Mouse (Mus musculus): ENCODE results near the gene Tbx2. TPM values are rescaled to one million over a fixed set of nuclear protein-coding genes. Genes with fewer than 3 reads are reported as not detected.

Tbx2 gene
- polyA plus RNA-seq, 1 experiment from 2014 or later = 6.5 TPM

- no peaks in the 10 kb centered on the region for H3K36me3 ChIP-seq (ENCODE audit: control insufficient read depth, insufficient read depth, low read length)
- peaks cover 51% of the 10 kb centered on the region for H3K27me3 ChIP-seq (replicated peaks; ENCODE audit: control insufficient read depth, insufficient read depth, low read length)
- peak; percentile 6; the same call in 1 of the 2 replicates for ATAC-seq (ENCODE audit: low read depth)
- peak overlapping the region; percentile 72 for H3K4me2 ChIP-seq (ENCODE audit: low read depth, low read length)
- no peaks in the 10 kb centered on the region for H3K9me3 ChIP-seq (ENCODE audit: control insufficient read depth, low read length)
- peak overlapping the region; percentile 94 for H3K27ac ChIP-seq (replicated peaks; ENCODE audit: low read depth, low read length)
- peak; percentile 76 for DNase-seq (ENCODE audit: low spot score)
- peak overlapping the region; percentile 97 for H3K9ac ChIP-seq (ENCODE audit: low read depth, low read length)
- 1% methylated on average over 37 of the region's 61 CpGs for WGBS
- peaks cover 23% of the 10 kb centered on the region for H3K4me1 ChIP-seq (ENCODE audit: control insufficient read depth, insufficient read depth, low read length)
- peak overlapping the region; percentile 70 for H3K4me3 ChIP-seq (ENCODE audit: low read depth, low read length)
Observed at GRCm38 (mm10) chr11:85829520-85830440, 2.6 kb upstream of the Tbx2 start.

DNA sequence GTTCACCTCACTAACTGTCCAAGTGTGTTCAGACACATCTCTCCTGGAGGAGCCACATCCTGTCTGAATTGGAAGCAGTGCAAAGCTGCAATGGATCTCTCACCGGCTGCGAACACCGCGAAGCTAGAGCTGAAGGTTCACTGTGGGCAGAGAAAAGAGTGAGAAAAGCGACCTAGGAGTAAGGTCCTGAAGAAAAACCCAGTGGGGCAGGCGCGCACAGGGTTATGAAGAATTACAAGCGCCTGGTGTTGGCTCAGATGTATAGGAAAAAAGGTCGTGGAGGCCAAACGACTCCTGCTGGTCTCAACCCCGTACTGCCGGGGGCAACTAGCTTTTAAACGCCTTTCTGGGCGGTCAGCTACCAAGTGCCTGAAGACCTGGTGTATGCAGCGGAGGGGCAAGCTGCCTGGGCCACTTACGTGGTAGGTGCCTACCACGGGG is 1.4 kb upstream of the Tbx2 start:
- Histone ChIP-seq H3K9ac (ENCODE audit: low read depth, low read length) (peak overlapping the region; percentile 97), H3K36me3 (ENCODE audit: control insufficient read depth, insufficient read depth, low read length) (no peaks in the 10 kb centered on the region), H3K4me1 (ENCODE audit: control insufficient read depth, insufficient read depth, low read length) (peaks cover 23% of the 10 kb centered on the region), H3K4me3 (ENCODE audit: low read depth, low read length) (peak overlapping the region; percentile 70), H3K27me3 (replicated peaks; ENCODE audit: control insufficient read depth, insufficient read depth, low read length) (peaks cover 60% of the 10 kb centered on the region), H3K9me3 (ENCODE audit: control insufficient read depth, low read length) (no peaks in the 10 kb centered on the region), H3K4me2 (ENCODE audit: low read depth, low read length) (peak overlapping the region; percentile 72), H3K27ac (replicated peaks; ENCODE audit: low read depth, low read length) (peak overlapping the region; percentile 94)
- WGBS = 5% methylated on average over 17 of the region's 17 CpGs
- DNase-seq (ENCODE audit: low spot score) (no peak), ATAC-seq (ENCODE audit: low read depth) (no peak)

DNA sequence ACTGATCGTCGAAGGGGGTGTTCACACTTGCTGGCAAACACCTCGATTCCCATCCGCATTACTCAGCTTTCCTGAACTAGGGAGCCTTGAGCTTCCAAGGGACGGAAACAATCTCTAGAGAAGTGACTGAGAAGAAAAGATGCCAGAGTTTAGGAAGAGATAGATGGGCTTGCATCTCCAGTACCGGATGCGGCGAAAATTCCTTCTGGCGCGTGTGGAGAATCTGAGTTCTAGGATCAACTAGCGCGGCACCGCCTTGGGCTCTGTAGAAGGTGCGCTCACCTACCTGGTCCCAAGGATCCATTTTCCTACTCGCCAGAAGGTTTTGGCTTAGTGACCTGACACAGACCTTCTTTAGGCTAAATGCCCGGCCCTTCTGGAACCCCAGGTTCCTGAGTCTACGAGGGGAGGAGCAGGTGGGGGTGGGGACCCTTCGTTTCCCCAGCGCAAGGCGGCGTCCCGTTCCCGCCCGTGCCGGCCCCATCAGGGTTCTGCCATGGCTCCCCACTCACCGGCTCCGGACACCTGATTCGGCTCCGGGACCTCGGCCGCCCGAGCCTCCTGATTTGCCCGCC is 608 bp upstream of the Tbx2 start:
- 1% methylated on average over 29 of the region's 33 CpGs for WGBS
- H3K4me1 ChIP-seq (ENCODE audit: control insufficient read depth, insufficient read depth, low read length) = peaks cover 22% of the 10 kb centered on the region
- H3K9me3 ChIP-seq (ENCODE audit: control insufficient read depth, low read length) = no peaks in the 10 kb centered on the region
- H3K27me3 ChIP-seq (replicated peaks; ENCODE audit: control insufficient read depth, insufficient read depth, low read length) = peaks cover 63% of the 10 kb centered on the region
- peak overlapping the region; percentile 94 for H3K27ac ChIP-seq (replicated peaks; ENCODE audit: low read depth, low read length)
- peak overlapping the region; percentile 70 for H3K4me3 ChIP-seq (ENCODE audit: low read depth, low read length)
- H3K9ac ChIP-seq (ENCODE audit: low read depth, low read length) = peak overlapping the region; percentile 97
- H3K4me2 ChIP-seq (ENCODE audit: low read depth, low read length) = peak overlapping the region; percentile 72
- peaks cover 3% of the 10 kb centered on the region; the same call in 1 of the 2 replicates for H3K36me3 ChIP-seq (ENCODE audit: control insufficient read depth, insufficient read depth, low read length)
- DNase-seq (ENCODE audit: low spot score) = no peak
- no peak; the same call in 1 of the 2 replicates for ATAC-seq (ENCODE audit: low read depth)

DNA sequence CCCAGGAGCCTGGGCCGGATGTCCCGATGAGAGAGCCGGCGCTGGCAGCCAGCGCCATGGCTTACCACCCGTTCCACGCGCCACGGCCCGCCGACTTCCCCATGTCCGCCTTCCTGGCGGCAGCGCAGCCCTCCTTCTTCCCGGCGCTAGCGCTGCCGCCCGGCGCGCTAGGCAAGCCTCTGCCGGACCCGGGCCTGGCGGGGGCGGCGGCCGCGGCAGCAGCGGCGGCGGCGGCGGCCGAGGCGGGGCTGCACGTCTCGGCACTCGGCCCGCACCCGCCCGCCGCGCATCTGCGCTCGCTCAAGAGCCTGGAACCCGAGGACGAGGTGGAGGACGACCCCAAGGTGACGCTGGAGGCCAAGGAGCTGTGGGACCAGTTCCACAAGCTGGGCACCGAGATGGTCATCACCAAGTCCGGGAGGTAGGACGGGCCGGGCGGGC is 750 bp downstream of the Tbx2 start:
- WGBS = 0% methylated on average over 11 of the region's 54 CpGs
- H3K4me2 ChIP-seq (ENCODE audit: low read depth, low read length) = peak overlapping the region; percentile 72
- H3K9me3 ChIP-seq (ENCODE audit: control insufficient read depth, low read length) = no peaks in the 10 kb centered on the region
- H3K4me3 ChIP-seq (ENCODE audit: low read depth, low read length) = peak overlapping the region; percentile 70
- H3K4me1 ChIP-seq (ENCODE audit: control insufficient read depth, insufficient read depth, low read length) = peaks cover 20% of the 10 kb centered on the region
- peaks cover 16% of the 10 kb centered on the region for H3K36me3 ChIP-seq (ENCODE audit: control insufficient read depth, insufficient read depth, low read length)
- peak overlapping the region; percentile 97 for H3K9ac ChIP-seq (ENCODE audit: low read depth, low read length)
- DNase-seq (ENCODE audit: low spot score) (no peak), ATAC-seq (ENCODE audit: low read depth) (no peak)
- peaks cover 63% of the 10 kb centered on the region for H3K27me3 ChIP-seq (replicated peaks; ENCODE audit: control insufficient read depth, insufficient read depth, low read length)
- H3K27ac ChIP-seq (replicated peaks; ENCODE audit: low read depth, low read length) = peak overlapping the region; percentile 94

GRCm38 (mm10) chr11:85833761-85834385 is 1.5 kb downstream of the Tbx2 start:
- Histone ChIP-seq H3K4me2 (ENCODE audit: low read depth, low read length) (peak overlapping the region; percentile 72), H3K27ac (replicated peaks; ENCODE audit: low read depth, low read length) (peak overlapping the region; percentile 94), H3K9me3 (ENCODE audit: control insufficient read depth, low read length) (no peaks in the 10 kb centered on the region), H3K4me3 (ENCODE audit: low read depth, low read length) (peak overlapping the region; percentile 70), H3K4me1 (ENCODE audit: control insufficient read depth, insufficient read depth, low read length) (peaks cover 15% of the 10 kb centered on the region), H3K36me3 (ENCODE audit: control insufficient read depth, insufficient read depth, low read length) (peaks cover 21% of the 10 kb centered on the region), H3K27me3 (replicated peaks; ENCODE audit: control insufficient read depth, insufficient read depth, low read length) (peaks cover 58% of the 10 kb centered on the region), H3K9ac (ENCODE audit: low read depth, low read length) (peak overlapping the region; percentile 97)
- ATAC-seq (ENCODE audit: low read depth) (no peak), DNase-seq (ENCODE audit: low spot score) (no peak)
- WGBS = 7% methylated on average over 11 of the region's 11 CpGs

DNA sequence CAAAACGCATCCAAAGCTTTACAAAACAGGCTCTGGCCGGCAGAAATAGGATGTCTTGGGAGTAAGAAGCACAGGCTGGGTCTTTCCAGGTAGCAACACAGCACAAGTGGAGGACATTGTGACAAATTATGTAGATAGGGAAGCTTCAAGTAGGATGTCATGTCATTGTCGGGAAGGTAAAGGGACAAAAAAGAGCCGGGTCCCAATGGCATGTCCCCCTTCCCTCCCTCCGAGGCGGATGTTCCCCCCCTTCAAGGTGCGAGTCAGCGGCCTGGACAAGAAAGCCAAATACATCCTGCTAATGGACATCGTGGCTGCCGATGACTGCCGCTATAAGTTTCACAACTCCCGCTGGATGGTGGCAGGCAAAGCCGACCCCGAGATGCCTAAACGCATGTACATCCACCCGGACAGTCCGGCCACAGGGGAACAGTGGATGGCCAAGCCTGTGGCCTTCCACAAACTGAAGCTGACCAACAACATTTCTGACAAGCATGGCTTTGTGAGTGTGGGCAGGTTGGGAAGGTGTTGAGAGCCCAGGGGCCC is 2.1 kb downstream of the Tbx2 start:
- Histone ChIP-seq H3K4me2 (ENCODE audit: low read depth, low read length) (peak overlapping the region; percentile 72), H3K27ac (replicated peaks; ENCODE audit: low read depth, low read length) (peak overlapping the region; percentile 94), H3K36me3 (ENCODE audit: control insufficient read depth, insufficient read depth, low read length) (peaks cover 21% of the 10 kb centered on the region), H3K4me1 (ENCODE audit: control insufficient read depth, insufficient read depth, low read length) (peaks cover 9% of the 10 kb centered on the region), H3K9me3 (ENCODE audit: control insufficient read depth, low read length) (no peaks in the 10 kb centered on the region), H3K4me3 (ENCODE audit: low read depth, low read length) (peak overlapping the region; percentile 70), H3K27me3 (replicated peaks; ENCODE audit: control insufficient read depth, insufficient read depth, low read length) (peaks cover 58% of the 10 kb centered on the region; the same call in 1 of the 2 replicates), H3K9ac (ENCODE audit: low read depth, low read length) (peak overlapping the region; percentile 97)
- no peak for DNase-seq (ENCODE audit: low spot score)
- WGBS = 10% methylated on average over 15 of the region's 17 CpGs
- ATAC-seq (ENCODE audit: low read depth) = no peak

DNA sequence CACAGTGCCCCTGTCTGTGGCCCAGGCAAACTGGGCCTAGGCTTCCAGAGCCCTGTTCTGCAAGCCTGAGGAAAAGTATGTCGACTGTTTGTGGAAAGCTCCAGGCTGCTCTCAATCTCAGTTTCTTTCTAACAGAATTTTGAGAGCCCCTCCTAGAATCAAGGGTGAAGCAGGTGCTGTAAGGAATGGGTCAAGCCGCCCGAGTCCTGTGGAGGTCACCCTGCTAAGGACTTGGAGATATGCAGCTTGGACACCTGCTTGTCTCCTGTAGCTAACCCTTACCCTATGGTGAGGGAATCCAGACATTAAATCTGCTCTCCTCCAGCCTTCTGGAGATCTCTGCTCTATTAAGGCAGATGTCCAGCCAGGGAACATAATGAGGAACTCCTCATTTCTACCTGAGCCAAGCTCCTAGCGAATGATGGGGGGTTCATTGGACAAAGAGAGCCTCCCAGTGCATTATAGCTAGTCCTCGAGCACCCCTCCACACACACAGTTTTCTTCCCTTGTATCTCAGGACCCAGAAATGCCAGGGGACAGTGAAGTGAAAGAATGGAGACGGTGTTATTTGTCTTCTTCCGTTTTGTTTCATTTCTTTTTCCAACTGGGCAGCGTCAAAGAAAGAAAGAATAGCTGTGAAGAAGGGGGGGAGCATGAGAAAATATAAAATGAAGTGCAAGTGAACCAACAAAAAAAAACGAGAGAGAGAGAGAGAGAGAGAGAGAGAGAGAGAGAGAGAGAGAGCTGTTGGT is 2.8 kb downstream of the Tbx2 start:
- no peaks in the 10 kb centered on the region for H3K9me3 ChIP-seq (ENCODE audit: control insufficient read depth, low read length)
- peaks cover 58% of the 10 kb centered on the region; the same call in 1 of the 2 replicates for H3K27me3 ChIP-seq (replicated peaks; ENCODE audit: control insufficient read depth, insufficient read depth, low read length)
- peak overlapping the region; percentile 97 for H3K9ac ChIP-seq (ENCODE audit: low read depth, low read length)
- H3K4me2 ChIP-seq (ENCODE audit: low read depth, low read length) = peak overlapping the region; percentile 72
- DNase-seq (ENCODE audit: low spot score) = no peak
- H3K27ac ChIP-seq (replicated peaks; ENCODE audit: low read depth, low read length) = peak overlapping the region; percentile 94
- peaks cover 26% of the 10 kb centered on the region for H3K36me3 ChIP-seq (ENCODE audit: control insufficient read depth, insufficient read depth, low read length)
- H3K4me1 ChIP-seq (ENCODE audit: control insufficient read depth, insufficient read depth, low read length) = peaks cover 1% of the 10 kb centered on the region
- H3K4me3 ChIP-seq (ENCODE audit: low read depth, low read length) = peak overlapping the region; percentile 70
- WGBS = 12% methylated on average over 9 of the region's 9 CpGs
- ATAC-seq (ENCODE audit: low read depth) = no peak

Measured in embryonic facial prominence, embryonic 14.5 days (tissue).